ENCODE assay signal across 8 mouse cellular contexts in the genomic region with DNA sequence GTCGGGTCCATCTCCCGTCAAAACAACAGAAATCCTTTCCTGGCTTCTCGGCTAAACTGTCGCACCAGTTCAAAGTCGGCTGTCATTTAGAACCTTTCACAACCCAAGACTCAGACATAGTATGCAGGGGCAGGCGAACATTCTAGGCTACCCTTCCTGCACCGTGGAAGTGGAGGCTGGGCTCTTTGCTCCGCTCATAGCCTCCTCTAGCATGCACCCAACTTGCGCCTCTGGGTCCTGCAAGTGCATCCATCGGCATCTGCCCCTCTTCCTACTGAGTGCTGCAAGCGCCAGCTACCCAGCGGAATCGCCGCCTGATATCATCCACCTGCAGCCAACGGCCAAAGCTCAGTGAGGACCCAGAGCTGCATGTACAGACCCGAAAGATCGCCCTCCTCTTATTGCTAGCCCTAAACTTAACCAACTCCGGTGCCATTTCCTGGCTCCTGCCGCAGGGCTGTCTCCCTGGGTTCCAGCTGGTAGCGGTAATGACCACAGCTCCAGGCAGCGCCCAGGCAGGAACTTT. TPM values are rescaled to one million over a fixed set of nuclear protein-coding genes. Genes with fewer than 3 reads are reported as not detected.
DNase-seq lines count a peak whose midpoint lies in the region; ATAC-seq and TF ChIP-seq lines count a peak whose summit lies in the region.

Gene Fat3, minus strand, starts transcription at position 100 of the 526 bp plus-strand sequence.

- no peaks in the 10 kb centered on the region for H3K9me3 ChIP-seq in embryonic facial prominence, embryonic 11.5 days (replicated peaks; ENCODE audit: control insufficient read depth, low read length)
- no peaks in the 10 kb centered on the region for H3K9me3 ChIP-seq in midbrain, embryonic 13.5 days

- H3K4me2 ChIP-seq in embryonic facial prominence, embryonic 11.5 days (ENCODE audit: low read depth, low read length) = peak within 1 kb of the TSS; percentile 94
- peak within 1 kb of the TSS; percentile 68 for H3K4me2 ChIP-seq in midbrain, embryonic 13.5 days (replicated peaks)

- 0 out of 2 replicates have a peak within 1 kb of the TSS, but pooled peaks have one; percentile 8 for H3K4me3 ChIP-seq in thymus, adult 2 months (ENCODE audit: control insufficient read depth, insufficient read depth, low read length)
- peak within 1 kb of the TSS; percentile 59 for H3K4me3 ChIP-seq in embryonic facial prominence, embryonic 11.5 days (ENCODE audit: low read depth, low read length)
- H3K4me3 ChIP-seq in left cerebral cortex, adult 2 months = peak within 1 kb of the TSS; percentile 70
- peak within 1 kb of the TSS; percentile 68 for H3K4me3 ChIP-seq in midbrain, embryonic 13.5 days (replicated peaks)

- H3K36me3 ChIP-seq in thymus, adult 2 months (ENCODE audit: control insufficient read depth, insufficient read depth, low read length) = no peaks in the 10 kb centered on the region
- H3K36me3 ChIP-seq in embryonic facial prominence, embryonic 11.5 days (replicated peaks; ENCODE audit: control insufficient read depth, insufficient read depth, low read depth, low read length) = no peaks in the 10 kb centered on the region
- no peaks in the 10 kb centered on the region for H3K36me3 ChIP-seq in midbrain, embryonic 13.5 days

- TF ChIP-seq CTCF in thymus, adult 2 months (IDR thresholded peaks at IDR 0.05; ENCODE audit: borderline replicate concordance, control insufficient read depth, extremely low read depth, insufficient read depth, low read length, poor library complexity) = no peak
- TF ChIP-seq CTCF in left cerebral cortex, adult 2 months (IDR thresholded peaks at IDR 0.05) = no peak

- TF ChIP-seq POLR2A in thymus, adult 2 months (IDR thresholded peaks at IDR 0.05; ENCODE audit: control insufficient read depth, extremely low read depth, insufficient read depth, low read length, poor library complexity) = no peak

- peaks cover 5% of the 10 kb centered on the region; the same call in 1 of the 2 replicates for H3K27me3 ChIP-seq in thymus, adult 2 months (ENCODE audit: control insufficient read depth, insufficient read depth, low read length)
- H3K27me3 ChIP-seq in embryonic facial prominence, embryonic 11.5 days (ENCODE audit: control insufficient read depth, insufficient read depth, low read length) = no peaks in the 10 kb centered on the region
- peaks cover 4% of the 10 kb centered on the region; the same call in 1 of the 2 replicates for H3K27me3 ChIP-seq in midbrain, embryonic 13.5 days

- H3K4me1 ChIP-seq in thymus, adult 2 months (replicated peaks; ENCODE audit: control insufficient read depth, insufficient read depth, low read length) = no peaks in the 10 kb centered on the region
- H3K4me1 ChIP-seq in embryonic facial prominence, embryonic 11.5 days (ENCODE audit: control insufficient read depth, insufficient read depth, low read length) = no peaks in the 10 kb centered on the region
- H3K4me1 ChIP-seq in midbrain, embryonic 13.5 days (replicated peaks) = peaks cover 24% of the 10 kb centered on the region

- H3K27ac ChIP-seq in thymus, adult 2 months (ENCODE audit: control insufficient read depth, insufficient read depth, low read length) = no peak within 1 kb of the TSS
- peak within 1 kb of the TSS; percentile 63 for H3K27ac ChIP-seq in embryonic facial prominence, embryonic 11.5 days (replicated peaks; ENCODE audit: low read depth, low read length)
- H3K27ac ChIP-seq in left cerebral cortex, adult 2 months = peak within 1 kb of the TSS; percentile 96
- H3K27ac ChIP-seq in midbrain, embryonic 13.5 days = peak within 1 kb of the TSS; percentile 96

- H3K9ac ChIP-seq in embryonic facial prominence, embryonic 11.5 days (replicated peaks; ENCODE audit: low read length) = peak within 1 kb of the TSS; percentile 50
- peak within 1 kb of the TSS; percentile 77 for H3K9ac ChIP-seq in midbrain, embryonic 13.5 days (replicated peaks)

- DNase-seq in thymus, adult 2 months = no peak
- no peak for DNase-seq in thymus, postnatal 0 days (ENCODE audit: low spot score)
- peak; percentile 38 for DNase-seq in embryonic facial prominence, embryonic 11.5 days (ENCODE audit: low spot score)
- peak; percentile 10 to 11 for DNase-seq in heart, postnatal 14 days
- peak; percentile 46 to 50 for DNase-seq in left cerebral cortex, adult 2 months (ENCODE audit: extremely low spot score in 1 of 2, low spot score in 2 of 2)
- DNase-seq in urinary bladder, postnatal 4 days (ENCODE audit: low spot score in 2 of 2) = no peak
- DNase-seq in thymus, adult 18-20 months = no peak

- peak; percentile 10; the same call in 1 of the 2 replicates for ATAC-seq in embryonic facial prominence, embryonic 11.5 days (replicated peaks; ENCODE audit: insufficient number of reproducible peaks, low FRiP score, low TSS enrichment, low read depth)
- ATAC-seq in midbrain, embryonic 13.5 days = peak; percentile 35

- intact Hi-C loops in heart, postnatal 14 days (cut with DNase I) = loop anchor here (5.0 kb wide), 2 partner anchors 59 to 584 kb away; no protein-coding TSS in a partner anchor
- intact Hi-C loops in left cerebral cortex, adult 2 months (cut with DNase I) = loop anchor here (5.0 to 10.0 kb wide), 4 partner anchors 296 to 891 kb away; no protein-coding TSS in a partner anchor

- WGBS in thymus, adult 2 months = 2% methylated on average over 21 of the region's 21 CpGs
- under 1% methylated on average over 21 of the region's 21 CpGs for WGBS in embryonic facial prominence, embryonic 11.5 days
- WGBS in midbrain, embryonic 13.5 days = under 1% methylated on average over 21 of the region's 21 CpGs

RNA-seq across cellular contexts. Expression of gene Fat3, which starts in this region (rescaled TPM):
- 0.32 and 0.51 TPM in 2 replicates for polyA plus RNA-seq in thymus, adult 2 months (2012; rRNA removed)
- polyA plus RNA-seq in thymus, postnatal 0 days (2015; fragmentation: Nextera tagmentation; extraction: Ambion mirVana) = 0.27 and 0.30 TPM in 2 replicates
- 4.1 and 4.6 TPM in 2 replicates for polyA plus RNA-seq in embryonic facial prominence, embryonic 11.5 days (2014; fragmentation: Nextera tagmentation; extraction: Ambion mirVana)
- total RNA-seq in heart, postnatal 14 days (2021) = under 1 TPM; 0.57 to 0.88 TPM
- total RNA-seq in left cerebral cortex, adult 2 months (2021) = 10 to 100 TPM; 76.4 to 77.4 TPM
- 15.2 and 15.4 TPM in 2 replicates for polyA plus RNA-seq in midbrain, embryonic 13.5 days (2015; fragmentation: Nextera tagmentation; extraction: Ambion mirVana)

Comparison
In these comparisons a context has a peak if more than half of its experiments do, and no peak if none do; other contexts are left out.
1. RNA of gene Fat3 (total RNA-seq): 76.4 to 77.4 TPM in left cerebral cortex, adult 2 months; 0.57 to 0.88 TPM in heart, postnatal 14 days; every median in the first group is over 10 times any median in the second.
2. Peak in DNase-seq in heart, postnatal 14 days; RNA of the gene not detected or under 1 TPM.
3. DNase-seq: peak in embryonic facial prominence, embryonic 11.5 days (single experiment) and left cerebral cortex, adult 2 months (2 of 2); none in thymus, adult 2 months (single experiment), thymus, postnatal 0 days (single experiment), urinary bladder, postnatal 4 days (0 of 2) and thymus, adult 18-20 months (0 of 2).
4. H3K4me3 ChIP-seq: peak in every context shown above with its lines; median percentile 70 in left cerebral cortex, adult 2 months; 68 in midbrain, embryonic 13.5 days; 59 in embryonic facial prominence, embryonic 11.5 days; 8 in thymus, adult 2 months.